Mouse (Mus musculus) forelimb bud, embryonic 11.5 days (tissue): ENCODE results near the gene Olfr1256.

Experiments
- DNase-seq: peaks from one replicate; pipeline ENCODE4 v3.0.0-alpha.2; 2012; ENCODE audit warnings: low read depth, low spot score

Gene Olfr1256

GRCm38 (mm10) chr2:89841455-89841854 lies at the start of gene Olfr1256:
TSS of gene Olfr1256 (minus strand) at chr2:89841555.
- DNase-seq: no peak

- DNase-seq: no peak
These were observed 36.8 kb upstream of the Olfr1256 start, which contains the start of gene Olfr1257 for GRCm38 (mm10) chr2:89878137-89878536. TSS of gene Olfr1257 (plus strand) at chr2:89878437.

GRCm38 (mm10) chr2:89849230-89849629 lies 7.9 kb upstream of the Olfr1256 start:
- no peak for DNase-seq

GRCm38 (mm10) chr2:89848105-89848504 lies 6.8 kb upstream of the Olfr1256 start, which contains the start of gene Olfr48:
TSS of gene Olfr48 (minus strand) at chr2:89848205.
- no peak for DNase-seq

GRCm38 (mm10) chr2:89820216-89820615 lies 21.1 kb downstream of the Olfr1256 start:
- no peak for DNase-seq

GRCm38 (mm10) chr2:89811751-89812150 lies 29.6 kb downstream of the Olfr1256 start, which contains the start of gene Olfr1255:
TSS of gene Olfr1255 (plus strand) at chr2:89812051.
- no peak for DNase-seq

GRCm38 (mm10) chr2:89810751-89811150 lies 30.6 kb downstream of the Olfr1256 start:
- DNase-seq: no peak

GRCm38 (mm10) chr2:89799583-89799982 lies 41.8 kb downstream of the Olfr1256 start:
- DNase-seq: no peak

- no peak for DNase-seq
These were observed 47.8 kb downstream of the Olfr1256 start, which contains the start of gene Olfr1254 for GRCm38 (mm10) chr2:89793519-89793918. TSS of gene Olfr1254 (minus strand) at chr2:89793619.
